In the genomic region with DNA sequence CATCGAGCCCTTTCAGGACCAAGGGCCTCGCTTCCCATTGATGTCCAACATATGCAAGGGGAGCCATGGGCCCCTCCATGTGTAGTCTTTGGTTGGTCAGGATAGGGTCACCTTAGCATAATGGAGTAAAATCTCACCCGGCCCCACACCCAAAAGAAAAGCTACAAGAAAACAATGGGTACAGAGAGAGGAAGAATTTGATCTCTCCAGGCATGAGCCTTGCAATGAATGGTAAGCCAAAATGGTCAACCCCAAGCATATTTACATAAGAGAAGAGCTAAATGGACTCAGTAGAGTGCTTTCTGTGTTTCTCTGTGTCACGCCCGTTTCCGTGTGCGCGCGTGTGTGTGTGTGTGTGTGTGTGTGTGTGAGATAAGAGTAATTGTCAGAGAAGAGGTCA, we compare ENCODE assay signal across 28 mouse cellular contexts.
"Had no signal": no experiment of that assay in that cellular context is flagged by ENCODE, and none has a peak within 500 bp of the region (broad histone marks: within the 10 kb centered on the region; RNA-seq: fewer than 3 reads in every experiment).

No protein-coding gene starts in this region.

- H3K4me1 ChIP-seq: heart, embryonic 13.5 days; heart, embryonic 15.5 days; hindbrain, embryonic 13.5 days; hindbrain, embryonic 15.5 days; kidney, embryonic 15.5 days; limb, embryonic 10.5 days; limb, embryonic 12.5 days; liver, embryonic 13.5 days had no signal

- H3K9me3 ChIP-seq: heart, embryonic 13.5 days; heart, embryonic 15.5 days; hindbrain, embryonic 13.5 days; hindbrain, embryonic 15.5 days; kidney, embryonic 15.5 days; limb, embryonic 10.5 days; limb, embryonic 12.5 days; liver, embryonic 13.5 days had no signal

- H3K4me3 ChIP-seq: gastrocnemius, adult 2 months; heart, adult 2 months; heart, embryonic 13.5 days; heart, embryonic 15.5 days; hindbrain, embryonic 13.5 days; hindbrain, embryonic 15.5 days; kidney, embryonic 15.5 days; layer of hippocampus, adult 2 months; left cerebral cortex, adult 2 months; limb, embryonic 10.5 days; limb, embryonic 12.5 days; liver, embryonic 13.5 days had no signal

- H3K27ac ChIP-seq: gastrocnemius, adult 2 months; heart, adult 2 months; heart, embryonic 13.5 days; heart, embryonic 15.5 days; hindbrain, embryonic 13.5 days; hindbrain, embryonic 15.5 days; hindbrain, postnatal 0 days; kidney, embryonic 15.5 days; kidney, postnatal 0 days; layer of hippocampus, adult 2 months; left cerebral cortex, adult 2 months; limb, embryonic 10.5 days; limb, embryonic 12.5 days; liver, embryonic 13.5 days had no signal

- DNase-seq: gastrocnemius, adult 2 months; gastrocnemius, postnatal 10 days; gastrocnemius, postnatal 36 days; heart, adult 11 months; heart, adult 2 months; heart, postnatal 14 days; heart, postnatal 36 days; kidney, adult 11 months; kidney, adult 2 months; kidney, adult 9 months; kidney, postnatal 14 days; kidney, postnatal 36 days; liver; liver, embryonic 13.5 days had no signal

- H3K27me3 ChIP-seq: heart, embryonic 13.5 days; heart, embryonic 15.5 days; hindbrain, embryonic 13.5 days; hindbrain, embryonic 15.5 days; kidney, embryonic 15.5 days; limb, embryonic 12.5 days; liver, embryonic 13.5 days had no signal

- H3K9ac ChIP-seq: heart, embryonic 13.5 days; heart, embryonic 15.5 days; hindbrain, embryonic 13.5 days; hindbrain, embryonic 15.5 days; kidney, embryonic 15.5 days; limb, embryonic 12.5 days; liver, embryonic 13.5 days had no signal

- ATAC-seq: hindbrain, postnatal 0 days; intestine, embryonic 16.5 days had no signal

- H3K4me2 ChIP-seq: heart, embryonic 11.5 days; heart, embryonic 13.5 days; heart, embryonic 15.5 days; hindbrain, embryonic 13.5 days; hindbrain, embryonic 15.5 days; kidney, embryonic 15.5 days; limb, embryonic 12.5 days; liver, embryonic 11.5 days; liver, embryonic 13.5 days had no signal

- H3K36me3 ChIP-seq: heart, embryonic 13.5 days; heart, embryonic 15.5 days; hindbrain, embryonic 13.5 days; hindbrain, embryonic 15.5 days; kidney, embryonic 15.5 days; limb, embryonic 10.5 days; limb, embryonic 12.5 days; liver, embryonic 13.5 days had no signal
